Mouse (Mus musculus) megakaryocyte, adult 5-6 weeks (primary cell): Measurements from ENCODE around the gene Olfr694. TPM values are rescaled to one million over a fixed set of nuclear protein-coding genes. Genes with fewer than 3 reads are reported as not detected.

Experiments used
- total RNA-seq, 2 experiments: library from RNA; stranded (forward) in 1 of 2; stranded (reverse) in 1 of 2; fragments of 153-499, 151-499 nt in 1 of 2; fragments of 221-1000, 200-1000 nt in 1 of 2; gene quantifications; 2 replicates each; pipeline versions ENCODE4 v1.2.3 to v1.2.4; 2015 to 2017

The Olfr694 gene
- total RNA-seq, 2 experiments from 2014 or later = 0.04 TPM; not detected in 1

Other genes starting within 250 kb of the Olfr694 start
- not detected in 2 replicates for gene Olfr693, start 11.2 kb downstream of the Olfr694 start, total RNA-seq (2015)
- gene Olfr693, start 11.2 kb downstream of the Olfr694 start, total RNA-seq (2017) = not detected in 2 replicates
- gene Olfr695, start 24.6 kb upstream of the Olfr694 start, total RNA-seq (2015) = not detected in 2 replicates
- not detected in 2 replicates for gene Olfr695, start 24.6 kb upstream of the Olfr694 start, total RNA-seq (2017)
- not detected in 2 replicates for gene Olfr697, start 50.6 kb upstream of the Olfr694 start, total RNA-seq (2015)
- gene Olfr697, start 50.6 kb upstream of the Olfr694 start, total RNA-seq (2017) = not detected in 2 replicates
- not detected in 2 replicates for gene Olfr698, start 63.6 kb upstream of the Olfr694 start, total RNA-seq (2015)
- gene Olfr698, start 63.6 kb upstream of the Olfr694 start, total RNA-seq (2017) = not detected in 2 replicates
- gene Olfr699, start 101.4 kb upstream of the Olfr694 start, total RNA-seq (2015) = not detected in 2 replicates
- not detected in 2 replicates for gene Olfr699, start 101.4 kb upstream of the Olfr694 start, total RNA-seq (2017)
- gene Olfr700, start 117.0 kb upstream of the Olfr694 start, total RNA-seq (2015) = not detected in 2 replicates
- 0.73 TPM in 1 of 2 replicates, not detected in the other for gene Olfr700, start 117.0 kb upstream of the Olfr694 start, total RNA-seq (2017)
- not detected in 2 replicates for gene Olfr701, start 122.3 kb upstream of the Olfr694 start, total RNA-seq (2015)
- not detected in 2 replicates for gene Olfr701, start 122.3 kb upstream of the Olfr694 start, total RNA-seq (2017)
- gene Olfr702, start 142.1 kb upstream of the Olfr694 start, total RNA-seq (2015) = not detected in 2 replicates
- gene Olfr702, start 142.1 kb upstream of the Olfr694 start, total RNA-seq (2017) = not detected in 2 replicates
- not detected in 2 replicates for gene Olfr703, start 151.5 kb upstream of the Olfr694 start, total RNA-seq (2015)
- not detected in 2 replicates for gene Olfr703, start 151.5 kb upstream of the Olfr694 start, total RNA-seq (2017)
- gene Olfr704, start 171.4 kb upstream of the Olfr694 start, total RNA-seq (2015) = not detected in 2 replicates
- gene Olfr704, start 171.4 kb upstream of the Olfr694 start, total RNA-seq (2017) = not detected in 2 replicates
- not detected in 2 replicates for gene Olfr705, start 185.1 kb upstream of the Olfr694 start, total RNA-seq (2015)
- gene Olfr705, start 185.1 kb upstream of the Olfr694 start, total RNA-seq (2017) = not detected in 2 replicates
- not detected in 2 replicates for gene Olfr706, start 196.3 kb upstream of the Olfr694 start, total RNA-seq (2015)
- gene Olfr706, start 196.3 kb upstream of the Olfr694 start, total RNA-seq (2017) = not detected in 2 replicates
- not detected in 2 replicates for gene Olfr707, start 209.4 kb upstream of the Olfr694 start, total RNA-seq (2015)
- not detected in 2 replicates for gene Olfr707, start 209.4 kb upstream of the Olfr694 start, total RNA-seq (2017)
- gene Olfr1532-ps1, start 216.2 kb upstream of the Olfr694 start, total RNA-seq (2015) = not detected in 2 replicates
- not detected in 2 replicates for gene Olfr1532-ps1, start 216.2 kb upstream of the Olfr694 start, total RNA-seq (2017)
- not detected in 2 replicates for gene Olfr709-ps1, start 240.4 kb upstream of the Olfr694 start, total RNA-seq (2015)
- not detected in 2 replicates for gene Olfr709-ps1, start 240.4 kb upstream of the Olfr694 start, total RNA-seq (2017)